Mouse (Mus musculus) G1E (cell line): ENCODE data around the gene Cox17. TPM values are rescaled to one million over a fixed set of nuclear protein-coding genes. Genes with fewer than 3 reads are reported as not detected.

Source experiments
- ATAC-seq: 2 replicates; pipeline ENCODE4 v1.8.0; 2016; ENCODE audit warnings: mild to moderate bottlenecking; ENCODE audit not compliant: insufficient number of reproducible peaks, poor library complexity, low FRiP score, severe bottlenecking; ENCODE audit errors: extremely low read depth
- DNase-seq: peaks from one replicate; pipeline ENCODE4 v3.0.0; 2012; ENCODE audit warnings: low spot score
- H3K27me3 ChIP-seq: 2 replicates; pipeline ENCODE4 v1.6.1; 2012; ENCODE audit warnings: mild to moderate bottlenecking, low read length, inconsistent platforms; ENCODE audit not compliant: insufficient read depth
- H3K36me3 ChIP-seq: replicated peaks from 2 replicates; pipeline ENCODE3; 2012; ENCODE audit warnings: mild to moderate bottlenecking, inconsistent platforms
- H3K4me1 ChIP-seq: 2 replicates; pipeline ENCODE4 v1.6.1; 2012; ENCODE audit warnings: low read depth, low read length, inconsistent platforms, mixed read lengths; ENCODE audit not compliant: insufficient read depth
- H3K4me3 ChIP-seq: 2 replicates; pipeline ENCODE4 v1.5.1; 2012; ENCODE audit warnings: low read depth, mild to moderate bottlenecking, inconsistent platforms, low read length, moderate library complexity, mixed read lengths
- H3K9me3 ChIP-seq: replicated peaks from 2 replicates; pipeline ENCODE4 v1.6.1; 2012; ENCODE audit warnings: inconsistent platforms
- CTCF ChIP-seq: IDR thresholded peaks from 2 replicates; pipeline ENCODE4 v1.5.1; 2012; ENCODE audit warnings: low read depth, low read length, inconsistent platforms, mixed read lengths
- GATA1 ChIP-seq: IDR thresholded peaks from 2 replicates; pipeline ENCODE4 v1.6.1; 2012; ENCODE audit warnings: borderline replicate concordance, low read length, inconsistent platforms, mixed read lengths
- GATA2 ChIP-seq: IDR thresholded peaks from 2 replicates; pipeline ENCODE4 v1.6.1; 2012; ENCODE audit warnings: low read depth, low read length, inconsistent platforms, borderline replicate concordance
- POLR2AphosphoS5 ChIP-seq: IDR thresholded peaks from 2 replicates; pipeline ENCODE4 v1.6.1; 2012; ENCODE audit warnings: low read depth, low read length, inconsistent platforms; ENCODE audit not compliant: insufficient replicate concordance
- TAL1 ChIP-seq: conservative IDR thresholded peaks from 2 replicates; pipeline ENCODE4 v1.6.1; 2012; ENCODE audit warnings: low read depth, low read length, inconsistent platforms, mixed read lengths
- polyA plus RNA-seq: library from polyadenylated mRNA; stranded (reverse); fragments of >175 nt; gene quantifications from 2 replicates; pipeline ENCODE4 v1.2.3, GENCODE M21; 2012
- total RNA-seq, 2 experiments: library from RNA; stranded (forward) in 1 of 2; stranded (reverse) in 1 of 2; fragments of 200-1000 nt in 1 of 2; fragments of >200 nt in 1 of 2; fragmentation: Nextera tagmentation in 1 of 2; gene quantifications; 2 replicates each; pipeline ENCODE4 v1.2.3; 2014 to 2017

Gene Cox17
- total and polyA plus RNA-seq, 3 experiments, result 210 to 871 (median 234) TPM

DNA sequence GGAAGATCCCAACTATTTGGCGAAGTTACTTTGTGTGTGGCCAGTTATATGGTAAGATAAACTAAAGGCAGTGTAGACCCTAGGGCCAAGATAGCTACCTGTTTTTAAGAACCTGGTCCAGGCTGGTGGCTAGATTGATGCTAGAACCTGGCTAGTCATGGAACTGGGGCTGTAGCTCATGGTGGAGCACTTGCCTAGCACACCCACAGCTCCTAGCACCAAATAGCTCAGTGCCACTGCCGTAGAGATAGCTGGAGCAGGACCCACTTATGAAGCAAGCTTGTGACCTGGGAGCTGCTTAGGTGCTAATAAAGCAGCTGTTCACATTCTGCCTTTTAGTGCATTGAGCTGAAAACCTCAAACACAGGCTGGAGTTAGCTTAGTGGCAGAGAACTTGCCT lies 6.9 kb downstream of the Cox17 start:
- peaks cover 74% of the 10 kb centered on the region for H3K4me1 ChIP-seq
- H3K4me3 ChIP-seq, result no peak overlapping the region; the same call in 1 of the 2 replicates
- DNase-seq (no peak), ATAC-seq (no peak)
- H3K9me3 ChIP-seq, result no peaks in the 10 kb centered on the region
- H3K36me3 ChIP-seq, result peaks cover 86% of the 10 kb centered on the region
- TF ChIP-seq POLR2AphosphoS5 (no peak; the same call in 1 of the 2 replicates), GATA2 (no peak), CTCF (no peak), TAL1 (no peak), GATA1 (no peak)
- H3K27me3 ChIP-seq, result no peaks in the 10 kb centered on the region

DNA sequence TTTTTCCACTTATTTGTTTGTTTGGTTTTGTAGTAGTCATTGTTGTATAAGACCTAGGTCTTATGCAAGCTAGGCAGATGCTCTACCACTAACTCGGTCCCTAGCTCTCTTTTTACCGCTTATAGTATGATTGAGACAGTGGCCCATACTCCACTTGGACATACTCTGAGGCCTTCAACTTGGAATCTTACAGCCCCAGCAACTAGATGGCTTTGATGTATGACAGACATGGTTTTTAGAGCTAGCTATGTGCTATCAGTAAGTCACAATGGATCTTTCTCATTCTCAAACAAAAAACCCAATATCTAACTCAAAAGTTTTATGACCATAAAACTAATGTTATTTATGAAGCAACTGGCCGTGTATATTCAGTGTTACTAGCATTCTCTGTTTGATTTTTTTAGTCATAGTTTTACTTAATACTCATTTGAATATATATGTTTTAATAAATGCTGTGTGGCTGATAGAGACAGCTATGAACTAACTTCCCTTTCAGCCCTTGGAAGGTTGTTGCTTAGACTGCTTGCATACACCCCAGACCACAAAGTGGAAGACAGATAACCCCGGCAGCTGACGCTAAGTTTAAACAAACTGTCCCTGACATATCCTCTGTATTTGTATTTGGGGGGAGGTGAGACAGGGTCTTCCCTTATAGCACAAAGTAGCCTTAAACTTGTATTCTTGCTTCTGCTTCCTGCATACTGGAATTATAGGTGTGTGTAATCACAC lies 7.6 kb downstream of the Cox17 start:
- H3K9me3 ChIP-seq, result no peaks in the 10 kb centered on the region
- H3K4me3 ChIP-seq, result no peak overlapping the region
- H3K27me3 ChIP-seq, result no peaks in the 10 kb centered on the region
- DNase-seq (no peak), ATAC-seq (no peak)
- H3K4me1 ChIP-seq, result peaks cover 73% of the 10 kb centered on the region
- peaks cover 84% of the 10 kb centered on the region for H3K36me3 ChIP-seq
- TF ChIP-seq TAL1 (no peak), GATA2 (no peak), CTCF (no peak), GATA1 (no peak), POLR2AphosphoS5 (no peak; the same call in 1 of the 2 replicates)

GRCm38 (mm10) chr16:38358256-38358812 lies 11.5 kb downstream of the Cox17 start:
- ATAC-seq, result no peak
- Histone ChIP-seq H3K36me3 (peaks cover 57% of the 10 kb centered on the region), H3K27me3 (peaks cover 2% of the 10 kb centered on the region; the same call in 1 of the 2 replicates), H3K4me1 (peaks cover 58% of the 10 kb centered on the region), H3K4me3 (no peak overlapping the region), H3K9me3 (no peaks in the 10 kb centered on the region)
- TF ChIP-seq CTCF (no peak), TAL1 (no peak)
- no peak for DNase-seq

DNA sequence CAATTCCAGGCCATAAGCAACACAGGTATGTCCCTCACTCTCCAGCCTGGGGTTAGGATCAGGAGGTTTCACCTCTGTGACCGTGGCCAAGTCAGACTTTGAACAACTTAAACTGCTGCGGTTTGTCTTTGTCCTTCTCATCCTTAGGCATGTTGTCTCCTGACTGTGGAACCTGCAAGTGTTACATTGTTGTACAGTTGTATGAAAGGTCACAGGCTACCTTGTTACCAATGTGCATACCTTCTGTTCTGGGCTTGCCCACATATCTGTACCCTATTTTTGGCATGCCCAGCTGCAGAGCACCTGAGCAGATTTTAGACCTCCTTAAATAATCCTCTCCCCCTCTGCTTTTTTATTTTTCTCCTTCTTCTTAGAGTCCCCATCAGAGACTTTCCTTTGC lies 12.4 kb downstream of the Cox17 start:
- Histone ChIP-seq H3K4me1 (peaks cover 57% of the 10 kb centered on the region), H3K4me3 (no peak overlapping the region), H3K27me3 (peaks cover 2% of the 10 kb centered on the region; the same call in 1 of the 2 replicates), H3K36me3 (peaks cover 48% of the 10 kb centered on the region), H3K9me3 (no peaks in the 10 kb centered on the region)
- no peak for ATAC-seq
- no peak for TF ChIP-seq GATA2
- no peak for DNase-seq

DNA sequence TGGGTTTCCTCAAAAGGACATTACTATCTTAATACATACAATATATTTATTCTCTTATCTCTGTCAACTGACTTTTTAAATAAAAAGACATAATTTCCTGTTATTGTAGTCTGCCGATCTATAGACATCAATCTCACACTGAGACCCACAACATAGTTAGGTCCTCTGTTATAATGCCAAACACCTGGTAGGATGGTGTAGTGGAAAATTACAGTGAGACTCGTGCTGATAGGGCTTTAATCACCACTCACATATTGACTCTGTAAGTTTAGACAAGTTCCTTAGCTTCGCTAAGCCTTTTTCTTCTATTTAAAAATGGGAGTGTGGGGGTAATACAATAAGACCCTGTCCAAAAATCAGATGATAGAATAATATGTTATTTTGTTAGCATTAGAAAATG lies 13.1 kb downstream of the Cox17 start:
- H3K27me3 ChIP-seq, result peaks cover 2% of the 10 kb centered on the region; the same call in 1 of the 2 replicates
- TF ChIP-seq POLR2AphosphoS5 (no peak), CTCF (no peak), GATA1 (no peak), TAL1 (no peak), GATA2 (no peak)
- peaks cover 44% of the 10 kb centered on the region for H3K36me3 ChIP-seq
- ATAC-seq (peak; percentile 32; the same call in 1 of the 2 replicates), DNase-seq (no peak)
- H3K9me3 ChIP-seq, result no peaks in the 10 kb centered on the region
- no peak overlapping the region for H3K4me3 ChIP-seq
- H3K4me1 ChIP-seq, result peaks cover 57% of the 10 kb centered on the region

DNA sequence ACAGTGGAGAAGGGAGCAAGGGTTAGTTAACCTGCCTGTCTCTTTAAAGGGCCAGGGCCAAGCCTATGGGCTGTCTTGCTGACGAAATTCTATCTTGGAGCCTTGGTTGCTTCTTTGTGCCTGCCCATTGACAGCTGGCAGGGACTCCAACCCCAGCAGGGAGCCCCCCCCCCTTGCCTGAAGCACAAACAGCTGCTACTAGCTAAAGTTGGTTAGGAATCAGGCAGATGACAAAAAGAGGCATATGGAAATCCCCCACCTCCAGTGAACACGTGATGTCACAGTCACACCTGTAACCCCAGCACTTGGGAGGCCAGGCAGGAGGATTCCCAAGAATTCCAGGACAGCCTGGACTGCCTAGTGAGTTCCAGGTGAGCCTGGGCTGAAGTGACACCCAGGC lies 13.5 kb downstream of the Cox17 start:
- H3K27me3 ChIP-seq, result peaks cover 2% of the 10 kb centered on the region; the same call in 1 of the 2 replicates
- no peak overlapping the region for H3K4me3 ChIP-seq
- peaks cover 41% of the 10 kb centered on the region for H3K36me3 ChIP-seq
- TF ChIP-seq GATA2 (no peak), TAL1 (no peak), GATA1 (no peak), CTCF (no peak), POLR2AphosphoS5 (no peak)
- DNase-seq, result no peak
- peaks cover 59% of the 10 kb centered on the region for H3K4me1 ChIP-seq
- ATAC-seq, result no peak
- no peaks in the 10 kb centered on the region for H3K9me3 ChIP-seq
